Mouse (Mus musculus) MEL (cell line): ENCODE results near the gene Mpig6b. TPM values are rescaled to one million over a fixed set of nuclear protein-coding genes. Genes with fewer than 3 reads are reported as not detected.

ENCODE experiments used
- DNase-seq: peaks from one replicate; pipeline ENCODE4 v3.0.0; 2011; ENCODE audit warnings: low read depth, low spot score
- H3K27ac ChIP-seq: 2 replicates; pipeline ENCODE4 v1.5.1; 2012; ENCODE audit warnings: low read depth, mild to moderate bottlenecking, control low read depth, low read length, moderate library complexity; ENCODE audit not compliant: control insufficient read depth
- H3K27me3 ChIP-seq, 2 experiments: fragments of 150-350 bp in 1 of 2; sonication (generic) in 1 of 2; 2 replicates each; pipeline ENCODE4 v1.6.1; 2012; ENCODE audit warnings: low read length in 2 of 2, mild to moderate bottlenecking in 2 of 2, improper control_type of control experiment in 1 of 2, moderate library complexity in 1 of 2; ENCODE audit not compliant: insufficient read depth in 2 of 2, control insufficient read depth in 1 of 2
- H3K36me3 ChIP-seq, 2 experiments: 2 replicates each; pipeline ENCODE4 v1.6.1; 2012 to 2014; ENCODE audit warnings: low read length in 2 of 2, improper control_type of control experiment in 1 of 2, inconsistent platforms in 1 of 2, mild to moderate bottlenecking in 1 of 2; ENCODE audit not compliant: insufficient read depth in 2 of 2, control insufficient read depth in 1 of 2
- H3K4me1 ChIP-seq, 2 experiments: fragments of 150-350 bp in 1 of 2; sonication (generic) in 1 of 2; 2 replicates each; pipeline ENCODE4 v1.6.1; 2012; ENCODE audit warnings: low read length in 2 of 2, improper control_type of control experiment in 1 of 2, mild to moderate bottlenecking in 1 of 2; ENCODE audit not compliant: insufficient read depth in 2 of 2, control insufficient read depth in 1 of 2
- H3K4me3 ChIP-seq, 2 experiments: fragments of 150-350 bp in 1 of 2; sonication (generic) in 1 of 2; 2 replicates each; pipeline ENCODE4 v1.5.1; 2012; ENCODE audit warnings: low read depth in 2 of 2, low read length in 2 of 2, mild to moderate bottlenecking in 2 of 2, moderate library complexity in 2 of 2, control low read depth in 1 of 2, improper control_type of control experiment in 1 of 2; ENCODE audit not compliant: control insufficient read depth in 1 of 2, insufficient read depth in 1 of 2
- H3K79me2 ChIP-seq: 2 replicates; pipeline ENCODE4 v1.6.1; 2012; ENCODE audit warnings: mild to moderate bottlenecking, low read length, moderate library complexity; ENCODE audit not compliant: control insufficient read depth, poor library complexity, insufficient read depth
- H3K9ac ChIP-seq: 2 replicates; pipeline ENCODE4 v1.6.1; 2012; ENCODE audit warnings: low read depth, mild to moderate bottlenecking, control low read depth, low read length, moderate library complexity; ENCODE audit not compliant: control insufficient read depth, poor library complexity, severe bottlenecking
- H3K9me3 ChIP-seq: fragments of 150-350 bp; sonication (generic); replicated peaks from 2 replicates; pipeline ENCODE4 v1.6.1; 2012; ENCODE audit warnings: mild to moderate bottlenecking, low read length, improper control_type of control experiment, moderate library complexity; ENCODE audit not compliant: insufficient read depth
- BHLHE40 ChIP-seq: IDR thresholded peaks from 2 replicates; pipeline ENCODE4 v1.6.1; 2012; ENCODE audit warnings: low read depth, mild to moderate bottlenecking, inconsistent platforms, low read length, improper control_type of control experiment, borderline replicate concordance
- CTCF ChIP-seq, 3 experiments: IDR thresholded peaks in 2 of 3; conservative IDR thresholded peaks in 1 of 3; 2 replicates each; pipeline ENCODE4 v1.5.1; 2011 to 2012; ENCODE audit warnings: low read length in 3 of 3, low read depth in 2 of 3, mild to moderate bottlenecking in 2 of 3, improper control_type of control experiment in 1 of 3, inconsistent platforms in 1 of 3, mixed read lengths in 1 of 3, moderate library complexity in 1 of 3; ENCODE audit not compliant: control insufficient read depth in 1 of 3, insufficient read depth in 1 of 3, poor library complexity in 1 of 3, severe bottlenecking in 1 of 3
- EP300 ChIP-seq, 2 experiments: IDR thresholded peaks; 2 replicates each; pipeline ENCODE4 v1.6.1; 2011; ENCODE audit warnings: improper control_type of control experiment in 2 of 2, low read length in 2 of 2, low read depth in 1 of 2, mild to moderate bottlenecking in 1 of 2
- ETS1 ChIP-seq: IDR thresholded peaks from 2 replicates; pipeline ENCODE4 v1.6.1; 2012; ENCODE audit warnings: low read depth, mild to moderate bottlenecking, inconsistent platforms, low read length, improper control_type of control experiment, moderate library complexity
- GATA1 ChIP-seq: IDR thresholded peaks from 2 replicates; pipeline ENCODE4 v1.6.1; 2011; ENCODE audit warnings: low read depth, low read length, improper control_type of control experiment
- JUND ChIP-seq: IDR thresholded peaks from 2 replicates; pipeline ENCODE4 v1.6.1; 2011; ENCODE audit warnings: low read depth, mild to moderate bottlenecking, improper control_type of control experiment, low read length
- MAX ChIP-seq: IDR thresholded peaks from 2 replicates; pipeline ENCODE4 v1.6.1; 2011; ENCODE audit warnings: low read length, improper control_type of control experiment
- MYB ChIP-seq: IDR thresholded peaks from 2 replicates; pipeline ENCODE4 v1.6.1; 2011; ENCODE audit warnings: mild to moderate bottlenecking, low read depth, low read length, improper control_type of control experiment
- RAD21 ChIP-seq: IDR thresholded peaks from 2 replicates; pipeline ENCODE4 v1.6.1; 2011; ENCODE audit warnings: mild to moderate bottlenecking, low read depth, low read length, improper control_type of control experiment
- SIN3A ChIP-seq: IDR thresholded peaks from 2 replicates; pipeline ENCODE4 v1.6.1; 2012; ENCODE audit warnings: low read length, improper control_type of control experiment, inconsistent platforms
- SMC3 ChIP-seq: IDR thresholded peaks from 2 replicates; pipeline ENCODE4 v1.6.1; 2011; ENCODE audit warnings: low read depth, low read length, improper control_type of control experiment
- TAL1 ChIP-seq: IDR thresholded peaks from 2 replicates; pipeline ENCODE4 v1.6.1; 2012; ENCODE audit warnings: mild to moderate bottlenecking, inconsistent platforms, low read length, moderate library complexity, mixed read lengths
- TCF12 ChIP-seq: IDR thresholded peaks from 2 replicates; pipeline ENCODE4 v1.6.1; 2014; ENCODE audit warnings: low read depth, mild to moderate bottlenecking, inconsistent platforms, low read length, improper control_type of control experiment, moderate library complexity
- ZC3H11A ChIP-seq: IDR thresholded peaks from 2 replicates; pipeline ENCODE4 v1.6.1; 2012; ENCODE audit warnings: low read depth, mild to moderate bottlenecking, inconsistent platforms, low read length, improper control_type of control experiment
- polyA plus RNA-seq, 2 experiments: library from polyadenylated mRNA; stranded (reverse) in 1 of 2; unstranded in 1 of 2; fragments of >175 nt in 1 of 2; fragments of >200 nt in 1 of 2; gene quantifications; 2 replicates each; pipeline versions ENCODE4 v1.2.1 to v1.2.4; 2012; ENCODE audit warnings: low replicate concordance in 2 of 2, low read depth in 1 of 2; ENCODE audit not compliant: insufficient read length in 2 of 2, insufficient read depth in 1 of 2, missing spikeins in 1 of 2
- total RNA-seq: library from RNA; depleted of rRNA; stranded (reverse); fragments of 300-350 nt; gene quantifications from 2 replicates; pipeline ENCODE4 v1.2.3, GENCODE M21; 2012

Mpig6b gene
- total and polyA plus RNA-seq, 3 experiments = not detected

- no peak overlapping the region for H3K4me3 ChIP-seq
- no peak overlapping the region for H3K27ac ChIP-seq
- H3K4me1 ChIP-seq = peaks cover 3 to 27% of the 10 kb centered on the region in 2 experiments; a peak in 3 of 4 replicates
Observed at GRCm38 (mm10) chr17:35029691-35030532, 36.1 kb downstream of the Mpig6b start.

GRCm38 (mm10) chr17:35028315-35028714 is 37.7 kb downstream of the Mpig6b start:
- H3K27me3 ChIP-seq = no peaks in the 10 kb centered on the region
- no peaks in the 10 kb centered on the region for H3K9me3 ChIP-seq
- TF ChIP-seq GATA1 (peak; percentile 42; the same call in 1 of the 2 replicates), ZC3H11A (no peak), MAX (0 out of 2 replicates have a peak, but pooled peaks have one; percentile 11), RAD21 (no peak), MYB (peak; percentile 57; the same call in 1 of the 2 replicates), TAL1 (peak; percentile 68), EP300 (IDR thresholded peaks at IDR 0.05; ENCODE audit: low read depth in 1 of 2, low read length in 2 of 2) (peak; percentile 39 to 74), SIN3A (peak; percentile 45), BHLHE40 (no peak), ETS1 (peak; percentile 81), JUND (no peak)
- H3K79me2 ChIP-seq = peaks cover 36% of the 10 kb centered on the region
- H3K9ac ChIP-seq = peak overlapping the region; percentile 77
- DNase-seq = peak; percentile 58
- H3K27ac ChIP-seq = peak overlapping the region; percentile 85
- H3K4me1 ChIP-seq = peaks cover 9 to 40% of the 10 kb centered on the region in 2 experiments; a peak in 3 of 4 replicates
- peaks cover 0 to 34% of the 10 kb centered on the region in 2 experiments; a peak in 2 of 4 replicates for H3K36me3 ChIP-seq
- no peak overlapping the region for H3K4me3 ChIP-seq

More at GRCm38 (mm10) chr17:35029691-35030532, 36.1 kb downstream of the Mpig6b start:
- Histone ChIP-seq H3K36me3 (peaks cover 0 to 22% of the 10 kb centered on the region in 2 experiments; a peak in 2 of 4 replicates), H3K79me2 (peaks cover 20% of the 10 kb centered on the region), H3K9ac (no peak overlapping the region), H3K9me3 (no peaks in the 10 kb centered on the region), H3K27me3 (no peaks in the 10 kb centered on the region)
- TF ChIP-seq CTCF (IDR thresholded peaks at IDR 0.05 in 2 of 3, conservative IDR thresholded peaks at IDR 0.05 in 1 of 3; ENCODE audit: control insufficient read depth in 1 of 3, insufficient read depth in 1 of 3, low read depth in 2 of 3, low read length in 3 of 3, poor library complexity in 1 of 3, severe bottlenecking in 1 of 3) (peak in 2 of 3 experiments; percentile 32 to 35; a peak in 4 of 6 replicates), TCF12 (no peak), SMC3 (peak; percentile 29; the same call in 1 of the 2 replicates)
- peak; percentile 34 for DNase-seq
